In the genomic region with DNA sequence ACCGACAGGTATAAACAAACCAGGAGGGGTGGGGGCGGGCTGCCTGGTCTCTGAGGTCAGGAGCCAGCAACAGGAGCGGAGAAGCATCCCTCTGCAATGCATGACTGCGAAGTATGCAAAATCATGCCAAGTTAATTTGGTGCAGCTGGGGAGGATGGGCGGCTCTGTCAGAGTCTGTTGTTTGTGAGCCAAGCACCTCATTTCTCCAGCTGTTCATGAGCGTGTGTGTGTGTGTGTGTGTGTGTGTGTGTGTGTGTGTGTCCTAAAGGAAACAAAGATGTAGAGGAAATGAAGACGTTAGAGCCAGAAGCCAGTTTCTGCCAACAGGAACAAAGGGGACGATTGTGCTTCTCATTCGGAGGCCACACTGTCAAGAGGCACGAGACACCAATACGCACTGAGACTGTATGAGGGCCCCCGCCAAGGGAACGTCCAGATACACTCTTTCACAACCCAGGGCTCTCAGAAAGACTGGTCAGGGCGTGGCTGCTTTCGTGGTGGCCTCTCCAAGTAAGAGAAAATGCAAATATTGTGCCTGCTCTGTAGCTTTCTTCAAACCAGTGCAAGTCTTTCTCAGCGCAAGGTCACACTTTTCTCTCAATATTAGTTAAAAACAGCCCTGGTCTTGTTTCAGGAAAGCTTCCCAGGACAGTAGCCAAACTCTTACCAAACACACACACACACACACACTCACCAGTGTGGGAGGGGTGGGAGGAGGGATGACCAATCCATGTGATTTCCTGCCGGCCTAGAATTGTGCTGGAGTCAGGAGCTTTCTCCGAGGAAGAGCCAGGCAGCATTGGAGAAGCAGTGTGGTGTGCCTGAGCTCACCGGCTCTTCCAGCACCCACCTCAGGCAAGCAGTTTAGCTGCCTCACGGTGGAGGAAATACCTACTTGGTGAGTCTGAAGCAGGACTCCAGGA, we compare ENCODE assay signal across 8 mouse cellular contexts.
A peak's percentile ranks its signal among the peaks of the same experiment; 100 is the strongest.
DNase-seq lines count a peak whose midpoint lies in the region; ATAC-seq and TF ChIP-seq lines count a peak whose summit lies in the region.

No protein-coding gene starts in this region.

- H3K27ac ChIP-seq in forebrain, embryonic 16.5 days (ENCODE audit: low read length) = peak overlapping the region; percentile 87
- H3K27ac ChIP-seq in liver, embryonic 16.5 days (ENCODE audit: low read length) = peak overlapping the region; percentile 68
- H3K27ac ChIP-seq in neural tube, embryonic 11.5 days (ENCODE audit: low read depth, low read length) = 0 out of 2 replicates have a peak overlapping the region, but pooled peaks have one; percentile 49
- peak overlapping the region; percentile 92 for H3K27ac ChIP-seq in stomach, postnatal 0 days (replicated peaks)

- no peaks in the 10 kb centered on the region for H3K9me3 ChIP-seq in forebrain, embryonic 16.5 days (ENCODE audit: control insufficient read depth, low read length)
- no peaks in the 10 kb centered on the region for H3K9me3 ChIP-seq in liver, embryonic 16.5 days (replicated peaks; ENCODE audit: control insufficient read depth, low read length)
- H3K9me3 ChIP-seq in neural tube, embryonic 11.5 days (ENCODE audit: control insufficient read depth, low read length) = no peaks in the 10 kb centered on the region
- no peaks in the 10 kb centered on the region for H3K9me3 ChIP-seq in stomach, postnatal 0 days (ENCODE audit: control insufficient read depth, low read length)

- no peaks in the 10 kb centered on the region for H3K27me3 ChIP-seq in forebrain, embryonic 16.5 days (replicated peaks; ENCODE audit: control insufficient read depth, insufficient read depth, low read length)
- no peaks in the 10 kb centered on the region for H3K27me3 ChIP-seq in liver, embryonic 16.5 days (ENCODE audit: control insufficient read depth, insufficient read depth, low read depth, low read length)
- no peaks in the 10 kb centered on the region for H3K27me3 ChIP-seq in neural tube, embryonic 11.5 days (ENCODE audit: control insufficient read depth, insufficient read depth, low read length)
- no peaks in the 10 kb centered on the region for H3K27me3 ChIP-seq in stomach, postnatal 0 days (ENCODE audit: control insufficient read depth, insufficient read depth, low read length)

- 22% methylated on average over 20 of the region's 20 CpGs for WGBS in forebrain, embryonic 16.5 days
- 2% methylated on average over 20 of the region's 20 CpGs for WGBS in large intestine, adult 2 months
- 21% methylated on average over 20 of the region's 20 CpGs for WGBS in liver, embryonic 16.5 days (ENCODE audit: insufficient replicate concordance)
- 23% methylated on average over 20 of the region's 20 CpGs for whole genome bisulfite sequencing in neural tube, embryonic 11.5 days
- 8% methylated on average over 20 of the region's 20 CpGs for WGBS in stomach, postnatal 0 days

- peak overlapping the region; percentile 40 for H3K9ac ChIP-seq in forebrain, embryonic 16.5 days (replicated peaks; ENCODE audit: low read depth, low read length)
- H3K9ac ChIP-seq in liver, embryonic 16.5 days (ENCODE audit: low read depth, low read length) = no peak overlapping the region
- H3K9ac ChIP-seq in neural tube, embryonic 11.5 days (ENCODE audit: low read length) = peak overlapping the region; percentile 39
- H3K9ac ChIP-seq in stomach, postnatal 0 days (ENCODE audit: low read length) = peak overlapping the region; percentile 50; the same call in 1 of the 2 replicates

- peaks cover 23% of the 10 kb centered on the region for H3K4me1 ChIP-seq in forebrain, embryonic 16.5 days (replicated peaks; ENCODE audit: control insufficient read depth, insufficient read depth, low read length)
- H3K4me1 ChIP-seq in liver, embryonic 16.5 days (ENCODE audit: control insufficient read depth, low read depth, low read length) = no peaks in the 10 kb centered on the region; the same call in none of the 2 replicates
- peaks cover 4% of the 10 kb centered on the region for H3K4me1 ChIP-seq in neural tube, embryonic 11.5 days (ENCODE audit: control insufficient read depth, insufficient read depth, low read length)
- 0 out of 2 replicates have a peak, but pooled peaks cover 4% of the 10 kb centered on the region for H3K4me1 ChIP-seq in stomach, postnatal 0 days (replicated peaks; ENCODE audit: control insufficient read depth, insufficient read depth)

- peak; percentile 79 for DNase-seq in 416B (ENCODE audit: low read depth)
- peak; percentile 84 for DNase-seq in brain, adult 2 months (ENCODE audit: low read depth, low spot score)
- DNase-seq in heart, postnatal 14 days = peak; percentile 81 to 84
- peak; percentile 59 for DNase-seq in large intestine, adult 2 months (ENCODE audit: low read depth, low spot score)
- peak; percentile 55 for DNase-seq in neural tube, embryonic 11.5 days (ENCODE audit: low spot score)
- DNase-seq in stomach, postnatal 0 days (ENCODE audit: low spot score) = peak; percentile 77

- H3K36me3 ChIP-seq in forebrain, embryonic 16.5 days (ENCODE audit: control insufficient read depth, insufficient read depth) = no peaks in the 10 kb centered on the region
- no peaks in the 10 kb centered on the region for H3K36me3 ChIP-seq in liver, embryonic 16.5 days (ENCODE audit: control insufficient read depth, insufficient read depth)
- H3K36me3 ChIP-seq in neural tube, embryonic 11.5 days (ENCODE audit: control insufficient read depth, insufficient read depth, low read length) = no peaks in the 10 kb centered on the region
- no peaks in the 10 kb centered on the region for H3K36me3 ChIP-seq in stomach, postnatal 0 days (ENCODE audit: control insufficient read depth, insufficient read depth, low read length)

- no peak overlapping the region for H3K4me3 ChIP-seq in forebrain, embryonic 16.5 days (replicated peaks; ENCODE audit: low read length)
- H3K4me3 ChIP-seq in liver, embryonic 16.5 days (ENCODE audit: low read depth, low read length) = no peak overlapping the region
- no peak overlapping the region for H3K4me3 ChIP-seq in neural tube, embryonic 11.5 days (ENCODE audit: low read depth, low read length)
- H3K4me3 ChIP-seq in stomach, postnatal 0 days (ENCODE audit: low read depth, low read length) = no peak overlapping the region

- intact Hi-C loops in heart, postnatal 14 days (cut with DNase I) = loop anchor here (2.0 to 5.0 kb wide), 5 partner anchors 35 to 129 kb away; a partner anchor contains a TSS

- no peak for TF ChIP-seq CTCF in stomach, postnatal 0 days (IDR thresholded peaks at IDR 0.05; ENCODE audit: low read depth)

- no peak for TF ChIP-seq EP300 in stomach, postnatal 0 days (optimal IDR thresholded peaks at IDR 0.05)

- H3K4me2 ChIP-seq in forebrain, embryonic 16.5 days (ENCODE audit: low read length) = peak overlapping the region; percentile 26; the same call in 1 of the 2 replicates
- H3K4me2 ChIP-seq in liver, embryonic 16.5 days (ENCODE audit: low read depth, low read length) = peak overlapping the region; percentile 10; the same call in 1 of the 2 replicates
- peak overlapping the region; percentile 14; the same call in 1 of the 2 replicates for H3K4me2 ChIP-seq in neural tube, embryonic 11.5 days (ENCODE audit: low read depth)
- peak overlapping the region; percentile 35 for H3K4me2 ChIP-seq in stomach, postnatal 0 days (replicated peaks; ENCODE audit: low read depth)

- ATAC-seq in forebrain, embryonic 16.5 days = peak; percentile 83
- peak; percentile 78 for ATAC-seq in liver, embryonic 16.5 days (ENCODE audit: low read depth)
- peak; percentile 50; the same call in 1 of the 2 replicates for ATAC-seq in neural tube, embryonic 11.5 days (ENCODE audit: insufficient read depth, low FRiP score, low TSS enrichment)
- peak; percentile 85 for ATAC-seq in stomach, postnatal 0 days (ENCODE audit: low FRiP score, low TSS enrichment)
